Mouse (Mus musculus): ENCODE measurements around the gene Zcchc4. TPM values are rescaled to one million over a fixed set of nuclear protein-coding genes. Genes with fewer than 3 reads are reported as not detected.
A peak's percentile ranks its signal among the peaks of the same experiment; 100 is the strongest.

Zcchc4 gene
- 13.9 and 14.0 TPM in 2 replicates for polyA plus RNA-seq (2015; fragmentation: Nextera tagmentation; extraction: Ambion mirVana)

DNA sequence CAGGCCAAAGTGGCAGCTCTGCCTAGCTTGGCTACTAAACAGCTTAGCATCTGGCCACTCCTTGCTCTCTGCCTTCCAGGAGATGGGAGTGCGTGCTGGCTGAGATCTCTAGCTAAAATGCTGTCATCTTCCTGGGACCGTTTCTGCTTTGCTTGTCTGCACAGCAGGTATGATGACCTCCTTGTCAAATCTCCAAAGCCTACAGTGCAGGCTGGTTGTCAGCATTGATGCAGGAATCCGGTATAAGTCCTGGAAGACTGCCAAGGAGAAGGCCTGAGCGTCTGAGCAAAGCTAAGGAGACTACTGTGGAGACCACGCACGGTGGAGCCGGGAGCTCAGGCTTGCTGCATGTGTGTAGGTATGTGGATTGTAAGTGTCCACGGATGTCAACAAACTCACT is at the start of gene Zcchc4:
Gene Zcchc4, plus strand, starts transcription at position 173 of the 400 bp plus-strand sequence.
- H3K4me1 ChIP-seq (replicated peaks), result no peaks in the 10 kb centered on the region
- H3K9me3 ChIP-seq, result no peaks in the 10 kb centered on the region
- H3K9ac ChIP-seq (replicated peaks), result no peak within 1 kb of the TSS
- no peak within 1 kb of the TSS for H3K4me2 ChIP-seq (replicated peaks)
- H3K27me3 ChIP-seq, result no peaks in the 10 kb centered on the region
- no peak for ATAC-seq
- no peak within 1 kb of the TSS for H3K27ac ChIP-seq
- H3K36me3 ChIP-seq, result 0 out of 2 replicates have a peak, but pooled peaks cover 6% of the 10 kb centered on the region
- no peak within 1 kb of the TSS for H3K4me3 ChIP-seq (replicated peaks)
- WGBS, result 76% methylated on average over 8 of the region's 8 CpGs

DNA sequence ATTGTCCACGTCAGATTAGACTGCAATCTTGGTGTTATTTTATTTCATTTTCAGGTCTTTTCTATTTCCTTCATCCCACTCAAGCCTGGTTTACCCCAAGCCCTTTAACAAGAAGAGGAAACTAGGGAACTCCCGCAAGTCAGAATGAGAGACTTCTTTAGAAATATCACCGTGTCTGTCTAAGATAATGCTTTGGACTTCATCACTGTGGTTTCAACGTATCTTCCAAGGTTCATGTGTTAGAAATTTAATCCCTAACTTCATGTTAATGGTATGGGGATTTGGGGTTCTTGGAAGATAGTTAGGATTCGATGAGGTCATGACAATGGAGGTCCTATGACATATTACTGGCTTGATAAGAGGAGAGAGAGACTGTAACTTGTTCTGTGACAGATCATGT is 47.5 kb upstream of the Zcchc4 start:
- Histone ChIP-seq H3K4me1 (replicated peaks) (no peaks in the 10 kb centered on the region), H3K9ac (replicated peaks) (no peak overlapping the region), H3K36me3 (no peaks in the 10 kb centered on the region), H3K27ac (no peak overlapping the region), H3K4me2 (replicated peaks) (no peak overlapping the region), H3K9me3 (no peaks in the 10 kb centered on the region), H3K27me3 (no peaks in the 10 kb centered on the region), H3K4me3 (replicated peaks) (no peak overlapping the region)
- 86% methylated on average over 5 of the region's 5 CpGs for WGBS
- ATAC-seq, result no peak

DNA sequence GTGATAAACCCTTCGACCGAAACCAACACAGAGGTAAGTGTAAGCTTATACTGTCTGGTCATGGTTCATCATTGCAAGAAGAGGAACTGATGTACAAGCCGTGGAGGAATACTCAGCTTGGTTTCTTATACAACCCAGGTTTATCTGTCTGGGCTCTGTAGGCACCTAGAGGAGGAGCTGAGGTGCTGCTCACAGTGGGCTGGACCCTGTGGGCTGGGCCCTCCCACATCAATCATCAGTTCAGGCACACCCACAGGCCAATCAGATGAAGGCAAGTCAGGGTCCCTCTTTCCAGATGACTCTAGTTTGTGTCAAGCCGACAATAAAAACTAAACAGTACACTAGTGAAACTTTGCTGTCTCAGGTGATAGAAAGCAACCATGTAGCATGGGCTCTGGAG is 42.4 kb upstream of the Zcchc4 start:
- Histone ChIP-seq H3K27me3 (no peaks in the 10 kb centered on the region), H3K4me2 (replicated peaks) (no peak overlapping the region), H3K9me3 (no peaks in the 10 kb centered on the region), H3K9ac (replicated peaks) (no peak overlapping the region), H3K4me3 (replicated peaks) (no peak overlapping the region), H3K4me1 (replicated peaks) (no peaks in the 10 kb centered on the region), H3K36me3 (no peaks in the 10 kb centered on the region), H3K27ac (no peak overlapping the region)
- no peak for ATAC-seq
- 79% methylated on average over 4 of the region's 4 CpGs for WGBS

DNA sequence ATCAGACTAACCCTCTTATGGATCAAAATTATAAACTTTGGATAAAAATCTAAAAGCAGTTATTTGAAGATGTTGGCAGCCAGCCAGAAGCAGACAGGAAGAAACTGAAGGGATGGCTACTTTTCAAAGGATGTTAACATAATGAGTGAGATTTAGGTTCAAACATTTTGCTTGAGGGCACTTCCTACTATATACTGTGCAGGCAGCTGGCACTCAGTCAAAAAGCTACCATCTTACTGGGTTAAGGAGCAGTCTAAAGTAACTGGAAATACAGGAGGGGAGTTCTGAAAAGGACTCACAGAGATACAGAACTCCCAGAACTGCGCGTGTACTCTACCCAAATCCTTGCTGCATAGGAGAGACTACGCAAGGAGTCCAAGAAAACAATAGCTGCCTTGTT is 39.2 kb upstream of the Zcchc4 start:
- Histone ChIP-seq H3K4me1 (replicated peaks) (no peaks in the 10 kb centered on the region), H3K27ac (no peak overlapping the region), H3K36me3 (no peaks in the 10 kb centered on the region), H3K4me2 (replicated peaks) (no peak overlapping the region), H3K4me3 (replicated peaks) (no peak overlapping the region), H3K27me3 (no peaks in the 10 kb centered on the region), H3K9ac (replicated peaks) (no peak overlapping the region), H3K9me3 (no peaks in the 10 kb centered on the region)
- WGBS, result 68% methylated on average over 3 of the region's 3 CpGs
- no peak for ATAC-seq

DNA sequence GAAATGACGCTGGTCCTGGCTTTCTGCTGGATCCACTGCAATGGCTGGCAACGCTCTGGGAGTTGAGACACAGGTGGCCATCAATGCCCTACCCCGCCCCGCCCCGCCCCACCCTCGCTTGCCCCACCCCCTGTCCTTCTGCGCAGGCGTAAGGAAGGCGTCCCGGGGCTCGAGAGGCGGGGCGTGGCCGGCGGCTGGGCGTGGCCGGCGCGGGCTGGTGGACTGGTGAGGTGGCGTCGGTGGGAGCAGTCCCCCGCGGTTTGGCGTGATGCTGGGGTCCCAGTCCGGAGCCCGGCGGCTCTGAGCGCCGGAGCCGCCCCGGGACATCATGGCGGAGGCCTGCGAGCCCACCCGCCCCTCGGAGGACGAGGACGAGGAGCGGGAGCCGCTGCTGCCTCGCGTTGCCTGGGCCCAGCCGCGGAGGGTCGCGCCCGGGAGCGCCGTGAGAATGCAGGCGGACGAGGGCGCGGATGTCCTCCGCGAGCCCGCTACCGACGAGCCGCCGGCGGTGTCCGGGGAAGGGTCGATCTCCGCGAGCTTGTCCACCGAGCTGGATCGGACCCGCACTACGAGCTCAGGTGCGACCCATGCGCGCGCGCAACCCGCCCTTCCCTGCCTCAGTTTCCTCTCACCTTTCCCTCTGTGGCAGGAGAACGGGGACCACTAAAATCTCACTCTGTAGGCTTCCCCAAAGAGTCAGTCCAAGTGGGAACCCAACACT is 33.7 kb upstream of the Zcchc4 start, which contains the start of gene Pi4k2b:
Gene Pi4k2b, plus strand, starts transcription at position 184 of the 721 bp plus-strand sequence.
- Histone ChIP-seq H3K4me1 (replicated peaks) (peaks cover 7% of the 10 kb centered on the region; the same call in 1 of the 2 replicates), H3K27me3 (0 out of 2 replicates have a peak, but pooled peaks cover 2% of the 10 kb centered on the region), H3K4me3 (replicated peaks) (peak within 1 kb of the TSS; percentile 73), H3K4me2 (replicated peaks) (peak within 1 kb of the TSS; percentile 85), H3K27ac (peak within 1 kb of the TSS; percentile 39; the same call in 1 of the 2 replicates), H3K9ac (replicated peaks) (peak within 1 kb of the TSS; percentile 72), H3K36me3 (no peaks in the 10 kb centered on the region), H3K9me3 (no peaks in the 10 kb centered on the region)
- peak; percentile 93 for ATAC-seq
- under 1% methylated on average over 59 of the region's 75 CpGs for WGBS

DNA sequence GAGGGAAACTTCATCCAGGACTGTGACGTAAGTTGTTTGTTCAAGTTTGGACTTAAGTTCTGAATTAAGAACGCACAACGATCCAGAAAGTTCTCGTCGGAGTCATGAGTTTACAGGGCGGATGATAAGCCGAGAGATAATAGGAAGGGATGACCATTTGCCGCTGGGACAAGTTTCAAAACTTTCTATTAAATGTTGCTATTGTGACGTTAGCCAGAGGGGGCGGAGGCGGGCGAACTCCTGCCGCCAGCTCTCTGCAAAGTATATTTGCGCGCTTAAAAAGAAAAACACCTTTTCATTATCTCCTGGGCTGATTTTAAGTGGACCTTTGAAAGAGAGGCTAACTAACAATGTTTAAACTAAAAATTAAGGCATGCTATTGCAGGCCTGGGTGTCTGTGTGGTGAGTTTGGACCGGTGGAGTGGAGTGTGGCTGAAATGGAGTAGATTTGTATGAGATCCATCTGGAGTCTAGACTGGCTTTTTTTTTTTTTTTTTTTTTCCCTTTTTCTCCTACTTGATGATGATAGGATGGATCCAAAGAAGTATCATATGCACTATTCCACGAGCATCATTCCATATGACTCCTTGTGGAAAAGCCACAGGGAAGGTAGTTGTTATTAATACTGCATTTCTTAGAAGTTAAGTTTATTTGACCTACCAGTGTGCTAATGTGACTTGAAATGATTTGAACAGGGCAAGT is 32.9 kb upstream of the Zcchc4 start:
- WGBS, result 4% methylated on average over 17 of the region's 17 CpGs
- Histone ChIP-seq H3K9me3 (no peaks in the 10 kb centered on the region), H3K4me3 (replicated peaks) (peak overlapping the region; percentile 73), H3K9ac (replicated peaks) (peak overlapping the region; percentile 72), H3K27me3 (0 out of 2 replicates have a peak, but pooled peaks cover 2% of the 10 kb centered on the region), H3K4me1 (replicated peaks) (peaks cover 7% of the 10 kb centered on the region; the same call in 1 of the 2 replicates), H3K36me3 (no peaks in the 10 kb centered on the region), H3K27ac (0 out of 2 replicates have a peak overlapping the region, but pooled peaks have one; percentile 39), H3K4me2 (replicated peaks) (peak overlapping the region; percentile 85)
- ATAC-seq, result peak; percentile 40

DNA sequence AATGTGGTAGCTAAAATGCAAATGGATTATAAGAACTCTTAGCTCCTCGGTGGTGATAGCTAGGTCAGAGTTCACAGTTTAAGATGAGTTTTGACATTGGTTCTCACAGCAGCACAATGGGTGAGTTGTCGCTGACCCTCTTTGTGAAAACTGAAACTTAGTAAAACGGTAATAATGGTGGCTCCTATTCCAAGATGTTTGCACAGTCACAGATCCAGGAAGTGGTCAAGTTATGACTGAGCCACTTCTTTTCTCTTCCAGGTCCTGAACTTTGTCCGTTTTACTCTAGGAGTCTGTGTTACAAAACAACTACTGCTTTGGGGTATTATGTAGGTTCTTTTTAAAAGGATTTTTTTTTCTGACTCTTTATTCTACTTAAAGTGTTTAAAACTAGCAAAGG is 32.0 kb upstream of the Zcchc4 start:
- H3K36me3 ChIP-seq, result no peaks in the 10 kb centered on the region
- 0 out of 2 replicates have a peak, but pooled peaks cover 2% of the 10 kb centered on the region for H3K27me3 ChIP-seq
- no peak overlapping the region for H3K27ac ChIP-seq
- H3K4me3 ChIP-seq (replicated peaks), result no peak overlapping the region
- no peak overlapping the region for H3K9ac ChIP-seq (replicated peaks)
- ATAC-seq, result no peak
- H3K9me3 ChIP-seq, result no peaks in the 10 kb centered on the region
- peaks cover 7% of the 10 kb centered on the region; the same call in 1 of the 2 replicates for H3K4me1 ChIP-seq (replicated peaks)
- WGBS, result 72% methylated on average over 4 of the region's 4 CpGs
- H3K4me2 ChIP-seq (replicated peaks), result no peak overlapping the region

DNA sequence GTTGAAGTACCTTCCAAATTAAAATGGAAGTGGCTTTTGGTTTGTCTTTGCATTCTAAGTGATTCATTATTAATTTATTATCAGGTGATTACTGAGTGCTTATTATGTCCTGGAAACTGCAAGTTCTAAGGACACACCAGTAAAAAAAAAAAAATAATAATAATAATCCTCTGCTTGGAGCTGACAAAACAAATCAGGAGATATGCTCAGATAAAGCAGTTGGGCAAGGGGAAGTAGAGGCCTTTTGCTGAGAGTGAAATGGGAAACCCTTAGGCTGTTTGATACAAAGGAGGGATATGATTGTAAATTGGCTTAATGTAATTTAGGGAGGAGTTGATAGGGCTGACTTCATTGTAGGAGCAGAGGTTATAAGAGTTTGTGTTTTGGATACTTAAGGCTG is 28.3 kb upstream of the Zcchc4 start:
- Histone ChIP-seq H3K27me3 (0 out of 2 replicates have a peak, but pooled peaks cover under 1% of the 10 kb centered on the region), H3K9ac (replicated peaks) (no peak overlapping the region), H3K36me3 (no peaks in the 10 kb centered on the region), H3K4me2 (replicated peaks) (no peak overlapping the region), H3K4me1 (replicated peaks) (peaks cover 7% of the 10 kb centered on the region; the same call in 1 of the 2 replicates), H3K4me3 (replicated peaks) (no peak overlapping the region), H3K27ac (no peak overlapping the region), H3K9me3 (no peaks in the 10 kb centered on the region)
- no peak for ATAC-seq

DNA sequence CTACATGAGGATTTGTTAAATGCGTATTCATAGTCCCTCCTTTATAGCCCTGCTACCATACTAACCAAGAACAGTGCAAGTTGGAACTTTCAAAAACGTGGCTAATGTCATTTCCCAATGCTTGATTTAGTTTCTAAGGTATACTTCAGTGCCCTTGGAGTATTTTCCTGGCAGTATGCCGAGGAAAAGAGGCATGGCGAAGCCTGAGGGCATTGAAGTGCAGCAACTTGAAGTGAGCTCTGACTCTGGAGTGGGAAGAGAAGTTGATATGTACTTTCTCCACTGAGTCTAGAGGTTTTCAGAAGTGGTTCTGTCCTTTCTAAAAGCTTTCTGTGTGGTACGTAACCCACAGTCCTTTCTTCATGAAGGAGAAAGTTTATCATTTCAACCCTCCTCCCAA is 26.5 kb upstream of the Zcchc4 start:
- no peak for ATAC-seq
- H3K4me2 ChIP-seq (replicated peaks), result no peak overlapping the region
- H3K4me1 ChIP-seq (replicated peaks), result 0 out of 2 replicates have a peak, but pooled peaks cover 1% of the 10 kb centered on the region
- no peak overlapping the region for H3K9ac ChIP-seq (replicated peaks)
- no peaks in the 10 kb centered on the region for H3K9me3 ChIP-seq
- no peak overlapping the region for H3K4me3 ChIP-seq (replicated peaks)
- H3K27me3 ChIP-seq, result no peaks in the 10 kb centered on the region
- no peak overlapping the region for H3K27ac ChIP-seq
- 84% methylated on average over 5 of the region's 5 CpGs for WGBS
- no peaks in the 10 kb centered on the region for H3K36me3 ChIP-seq

DNA sequence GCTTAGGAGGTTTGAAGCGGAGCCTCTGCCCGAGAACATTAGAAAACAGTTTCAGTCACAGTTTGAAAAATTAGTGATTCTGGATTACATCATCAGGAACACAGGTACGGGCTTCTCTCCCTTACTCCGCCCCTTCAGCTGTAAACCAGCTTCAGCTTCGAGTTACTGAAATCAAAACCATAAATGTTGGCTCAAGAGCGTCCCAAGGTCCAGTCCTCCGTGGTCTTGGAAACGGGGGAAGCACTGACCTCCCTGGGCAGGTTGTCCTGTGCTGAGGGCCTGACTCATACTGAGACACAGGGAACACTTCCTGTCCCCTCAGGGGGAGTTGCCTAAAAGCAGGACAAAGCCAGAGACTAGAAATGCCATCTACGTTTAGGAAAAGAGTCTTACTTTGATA is 22.1 kb upstream of the Zcchc4 start:
- no peak overlapping the region for H3K4me2 ChIP-seq (replicated peaks)
- H3K4me3 ChIP-seq (replicated peaks), result no peak overlapping the region
- H3K9ac ChIP-seq (replicated peaks), result no peak overlapping the region
- no peak for ATAC-seq
- H3K27ac ChIP-seq, result no peak overlapping the region
- 91% methylated on average over 9 of the region's 9 CpGs for WGBS
- H3K4me1 ChIP-seq (replicated peaks), result no peaks in the 10 kb centered on the region
- H3K36me3 ChIP-seq, result no peaks in the 10 kb centered on the region
- H3K9me3 ChIP-seq, result no peaks in the 10 kb centered on the region
- H3K27me3 ChIP-seq, result no peaks in the 10 kb centered on the region

DNA sequence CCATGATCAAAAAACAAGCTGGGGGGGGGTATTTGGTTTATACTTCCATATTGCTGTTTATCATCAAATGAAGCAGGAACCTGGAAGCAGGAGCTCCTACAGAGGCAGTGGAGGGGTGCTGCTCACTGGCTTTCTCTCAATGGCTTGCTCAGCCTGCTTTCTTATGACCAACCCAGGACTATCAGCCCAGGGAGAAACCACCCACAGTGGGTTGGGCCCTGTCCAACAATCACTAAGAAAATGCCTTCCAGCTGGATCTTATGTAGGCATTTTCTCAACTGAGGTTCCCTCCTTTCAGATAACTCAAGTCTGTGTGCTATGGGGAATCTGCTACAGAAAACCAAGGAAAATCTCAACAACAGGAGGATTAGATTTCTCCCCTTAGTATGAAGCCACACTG is 21.0 kb upstream of the Zcchc4 start:
- no peak for ATAC-seq
- H3K36me3 ChIP-seq, result no peaks in the 10 kb centered on the region
- H3K4me2 ChIP-seq (replicated peaks), result no peak overlapping the region
- H3K9me3 ChIP-seq, result no peaks in the 10 kb centered on the region
- no peaks in the 10 kb centered on the region for H3K27me3 ChIP-seq
- H3K4me1 ChIP-seq (replicated peaks), result no peaks in the 10 kb centered on the region
- no peak overlapping the region for H3K9ac ChIP-seq (replicated peaks)
- H3K4me3 ChIP-seq (replicated peaks), result no peak overlapping the region
- no peak overlapping the region for H3K27ac ChIP-seq

DNA sequence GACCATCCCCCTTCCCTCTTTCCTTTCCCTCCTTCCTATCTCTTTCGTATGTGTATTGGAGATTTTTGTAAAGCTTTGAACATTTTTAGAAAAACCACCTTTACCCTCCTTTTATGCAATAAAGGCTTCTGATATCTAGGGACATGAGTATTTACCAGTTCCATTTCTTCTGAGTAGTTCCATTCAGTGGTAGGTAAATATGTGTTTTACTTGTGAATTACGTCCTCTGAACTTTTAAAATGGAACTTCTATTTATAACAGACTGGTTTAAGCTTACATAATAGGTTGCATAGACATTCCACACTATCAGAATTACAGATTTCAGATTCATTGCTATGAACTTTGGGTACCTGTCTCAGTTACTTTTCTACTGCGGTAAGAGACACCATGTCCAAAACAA is 19.9 kb upstream of the Zcchc4 start:
- 96% methylated on average over 3 of the region's 3 CpGs for WGBS
- Histone ChIP-seq H3K4me2 (replicated peaks) (no peak overlapping the region), H3K4me1 (replicated peaks) (no peaks in the 10 kb centered on the region), H3K36me3 (no peaks in the 10 kb centered on the region), H3K9me3 (no peaks in the 10 kb centered on the region), H3K27ac (no peak overlapping the region), H3K27me3 (no peaks in the 10 kb centered on the region), H3K4me3 (replicated peaks) (no peak overlapping the region), H3K9ac (replicated peaks) (no peak overlapping the region)
- ATAC-seq, result no peak
